Mouse (Mus musculus) adrenal gland, postnatal 0 days (tissue): ENCODE measurements around the gene Gm5934. TPM values are rescaled to one million over a fixed set of nuclear protein-coding genes. Genes with fewer than 3 reads are reported as not detected.

Experiments
- polyA plus RNA-seq: library from polyadenylated mRNA; unstranded; fragments of >200 nt; fragmentation: Nextera tagmentation; extraction: Ambion mirVana; gene quantifications from 2 replicates; pipeline ENCODE4 v1.2.1, GENCODE M21; 2015

The Gm5934 gene
- not detected in 2 replicates for polyA plus RNA-seq

GRCm38 (mm10) chrX:24500660-24501059 is at the start of gene Gm5934:
TSS of gene Gm5934 (minus strand) at chrX:24500760.

Other genes starting within 250 kb of the Gm5934 start
- not detected in 2 replicates for gene Gm4297, start 74.1 kb upstream of the Gm5934 start, polyA plus RNA-seq